Mouse (Mus musculus) heart, adult 2 months (tissue): ENCODE data around the gene Pbx2.

Experiments used
- CTCF ChIP-seq: fragments of 200-600 bp; IDR thresholded peaks from 2 replicates; pipeline ENCODE4 v1.8.1; 2022; ENCODE audit warnings: antibody characterized with exemption, mild to moderate bottlenecking, moderate library complexity
- POLR2A ChIP-seq: fragments of 200-500 bp; IDR thresholded peaks from 2 replicates; pipeline ENCODE4 v1.6.1; 2011; ENCODE audit warnings: mild to moderate bottlenecking, low read depth, low read length, control low read depth; ENCODE audit not compliant: insufficient read depth

GRCm38 (mm10) chr17:34640778-34641601, 49.9 kb downstream of the Pbx2 start:
- TF ChIP-seq CTCF (peak; percentile 50), POLR2A (no peak)
